In the genomic region with DNA sequence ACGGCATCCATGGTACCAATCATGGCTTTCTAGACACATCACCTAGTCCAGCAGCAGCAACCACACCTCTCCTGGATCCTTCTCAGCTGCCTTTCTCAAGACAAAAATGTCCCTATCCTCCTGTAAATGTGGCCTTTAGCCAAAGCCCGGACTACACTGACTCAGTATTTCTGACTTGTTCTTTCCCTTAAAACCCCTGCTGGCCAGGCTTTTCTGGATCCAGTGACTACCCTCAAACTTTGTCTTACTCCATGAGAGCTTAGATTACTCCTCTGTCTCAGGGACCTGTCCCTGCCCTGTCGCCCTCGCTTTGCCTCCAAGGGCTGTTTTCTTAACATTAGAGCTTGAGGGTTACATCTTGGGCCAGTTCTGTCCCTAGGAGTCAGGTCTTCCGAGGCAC, we compare ENCODE assay signal across 29 mouse cellular contexts. TPM values are rescaled to one million over a fixed set of nuclear protein-coding genes. Genes with fewer than 3 reads are reported as not detected.
"Had no signal": no experiment of that assay in that cellular context is flagged by ENCODE, and none has a peak within 500 bp of the region (broad histone marks: within the 10 kb centered on the region; RNA-seq: fewer than 3 reads in every experiment).

No protein-coding gene starts in this region.

- H3K4me3 ChIP-seq: layer of hippocampus, adult 2 months; liver, embryonic 13.5 days; lung, embryonic 15.5 days; midbrain, embryonic 12.5 days; midbrain, embryonic 15.5 days; neural tube, embryonic 12.5 days; neural tube, embryonic 15.5 days had no signal

- H3K36me3 ChIP-seq: lung, embryonic 15.5 days; midbrain, embryonic 12.5 days; midbrain, embryonic 15.5 days had no signal

- H3K4me1 ChIP-seq: liver, embryonic 13.5 days; midbrain, embryonic 12.5 days; midbrain, embryonic 15.5 days; neural tube, embryonic 12.5 days had no signal

- H3K4me2 ChIP-seq: liver, embryonic 13.5 days; lung, embryonic 15.5 days; midbrain, embryonic 12.5 days; midbrain, embryonic 15.5 days; neural tube, embryonic 12.5 days; neural tube, embryonic 15.5 days had no signal

- H3K9me3 ChIP-seq: liver, embryonic 13.5 days; lung, embryonic 15.5 days; midbrain, embryonic 12.5 days; midbrain, embryonic 15.5 days; neural tube, embryonic 12.5 days; neural tube, embryonic 15.5 days had no signal

- H3K27ac ChIP-seq: kidney, postnatal 0 days; layer of hippocampus, adult 2 months; liver, embryonic 13.5 days; lung, embryonic 15.5 days; midbrain, embryonic 12.5 days; midbrain, embryonic 15.5 days; neural tube, embryonic 12.5 days; neural tube, embryonic 15.5 days had no signal

- H3K9ac ChIP-seq: liver, embryonic 13.5 days; lung, embryonic 15.5 days; midbrain, embryonic 12.5 days; midbrain, embryonic 15.5 days; neural tube, embryonic 12.5 days; neural tube, embryonic 15.5 days had no signal

- ATAC-seq: midbrain, embryonic 15.5 days had no signal

- DNase-seq: layer of hippocampus, adult 9-11 months; liver, embryonic 13.5 days; right cerebral cortex, adult 18-20 months; right cerebral cortex, postnatal 14 days; right cerebral cortex, postnatal 4 days; thymus, adult 18-20 months; thymus, postnatal 36 days had no signal

- H3K27me3 ChIP-seq: liver, embryonic 13.5 days; lung, embryonic 15.5 days; midbrain, embryonic 12.5 days; midbrain, embryonic 15.5 days; neural tube, embryonic 12.5 days; neural tube, embryonic 15.5 days had no signal

RNA-seq across cellular contexts. Expression of gene Camp, which starts 0.7 kb away (rescaled TPM):
- total RNA-seq: layer of hippocampus, adult 2 months; layer of hippocampus, postnatal 25 days; left cerebral cortex, postnatal 10 days; left cerebral cortex, postnatal 36 days; liver, adult 2 months had no signal
- polyA plus RNA-seq: kidney, embryonic 14.5 days; midbrain, embryonic 15.5 days; testis, adult 2 months; urinary bladder, adult 2 months had no signal

RNA-seq across cellular contexts. Expression of gene Spink8, which starts 38.0 kb away (rescaled TPM):
- total RNA-seq: liver, adult 2 months; megakaryocyte progenitor cell, adult 5-6 weeks; megakaryocyte-erythroid progenitor cell, adult 5-6 weeks had no signal
- polyA plus RNA-seq: large intestine, adult 2 months; limb, embryonic 11.5 days; liver, adult 2 months; liver, embryonic 13.5 days; lung, embryonic 15.5 days; midbrain, embryonic 12.5 days; midbrain, embryonic 15.5 days; neural tube, embryonic 12.5 days; spleen, adult 2 months had no signal

RNA-seq across cellular contexts. Expression of gene Fbxw27, which starts 59.6 kb away (rescaled TPM):
- total RNA-seq: layer of hippocampus, adult 2 months; layer of hippocampus, postnatal 25 days; left cerebral cortex, adult 18-20 months; left cerebral cortex, postnatal 10 days; left cerebral cortex, postnatal 36 days; liver, adult 2 months; megakaryocyte progenitor cell, adult 5-6 weeks; megakaryocyte-erythroid progenitor cell, adult 5-6 weeks had no signal
- polyA plus RNA-seq: kidney, embryonic 14.5 days; large intestine, adult 2 months; limb, embryonic 11.5 days; limb, embryonic 14.5 days; liver, adult 2 months; liver, embryonic 13.5 days; lung, embryonic 15.5 days; midbrain, embryonic 12.5 days; neural tube, embryonic 12.5 days; neural tube, embryonic 15.5 days; spleen, adult 2 months; stomach, embryonic 16.5 days had no signal
